Mouse (Mus musculus): Measurements from ENCODE around the gene Kcnip1. TPM values are rescaled to one million over a fixed set of nuclear protein-coding genes. Genes with fewer than 3 reads are reported as not detected.

The Kcnip1 gene
- polyA plus RNA-seq, 1 experiment from 2014 or later: 112 TPM

GRCm38 (mm10) chr11:33885981-33886380, 107.0 kb downstream of the Kcnip1 start:
- Histone ChIP-seq H3K27me3 (ENCODE audit: control insufficient read depth, insufficient read depth, low read depth, low read length) (no peaks in the 10 kb centered on the region), H3K9ac (ENCODE audit: low read depth, low read length) (no peak overlapping the region), H3K36me3 (ENCODE audit: control insufficient read depth, insufficient read depth, low read length) (no peaks in the 10 kb centered on the region), H3K4me3 (ENCODE audit: low read depth, low read length) (no peak overlapping the region), H3K4me2 (ENCODE audit: low read length) (no peak overlapping the region), H3K9me3 (replicated peaks; ENCODE audit: control insufficient read depth, low read length, poor library complexity, severe bottlenecking) (no peaks in the 10 kb centered on the region), H3K4me1 (ENCODE audit: control insufficient read depth, insufficient read depth, low read length) (no peaks in the 10 kb centered on the region), H3K27ac (ENCODE audit: low read length) (no peak overlapping the region)
- WGBS: 81% methylated on average over 4 of the region's 4 CpGs
- no peak for ATAC-seq

- H3K27me3 ChIP-seq (ENCODE audit: control insufficient read depth, insufficient read depth, low read depth, low read length): no peaks in the 10 kb centered on the region
- no peak overlapping the region for H3K4me3 ChIP-seq (ENCODE audit: low read depth, low read length)
- H3K9me3 ChIP-seq (replicated peaks; ENCODE audit: control insufficient read depth, low read length, poor library complexity, severe bottlenecking): no peaks in the 10 kb centered on the region
- H3K4me1 ChIP-seq (ENCODE audit: control insufficient read depth, insufficient read depth, low read length): no peaks in the 10 kb centered on the region
- H3K9ac ChIP-seq (ENCODE audit: low read depth, low read length): no peak overlapping the region
- WGBS: 88% methylated on average over 5 of the region's 5 CpGs
- no peak overlapping the region for H3K4me2 ChIP-seq (ENCODE audit: low read length)
- no peak for ATAC-seq
- no peak overlapping the region for H3K27ac ChIP-seq (ENCODE audit: low read length)
- H3K36me3 ChIP-seq (ENCODE audit: control insufficient read depth, insufficient read depth, low read length): no peaks in the 10 kb centered on the region
These were observed 110.1 kb downstream of the Kcnip1 start for GRCm38 (mm10) chr11:33882731-33883328.

- Histone ChIP-seq H3K4me2 (ENCODE audit: low read length) (no peak overlapping the region), H3K36me3 (ENCODE audit: control insufficient read depth, insufficient read depth, low read length) (no peaks in the 10 kb centered on the region), H3K4me3 (ENCODE audit: low read depth, low read length) (no peak overlapping the region), H3K27me3 (ENCODE audit: control insufficient read depth, insufficient read depth, low read depth, low read length) (no peaks in the 10 kb centered on the region), H3K27ac (ENCODE audit: low read length) (no peak overlapping the region), H3K9me3 (replicated peaks; ENCODE audit: control insufficient read depth, low read length, poor library complexity, severe bottlenecking) (no peaks in the 10 kb centered on the region), H3K4me1 (ENCODE audit: control insufficient read depth, insufficient read depth, low read length) (no peaks in the 10 kb centered on the region), H3K9ac (ENCODE audit: low read depth, low read length) (no peak overlapping the region)
- ATAC-seq: no peak
These were observed 118.0 kb downstream of the Kcnip1 start for GRCm38 (mm10) chr11:33874925-33875324.

DNA sequence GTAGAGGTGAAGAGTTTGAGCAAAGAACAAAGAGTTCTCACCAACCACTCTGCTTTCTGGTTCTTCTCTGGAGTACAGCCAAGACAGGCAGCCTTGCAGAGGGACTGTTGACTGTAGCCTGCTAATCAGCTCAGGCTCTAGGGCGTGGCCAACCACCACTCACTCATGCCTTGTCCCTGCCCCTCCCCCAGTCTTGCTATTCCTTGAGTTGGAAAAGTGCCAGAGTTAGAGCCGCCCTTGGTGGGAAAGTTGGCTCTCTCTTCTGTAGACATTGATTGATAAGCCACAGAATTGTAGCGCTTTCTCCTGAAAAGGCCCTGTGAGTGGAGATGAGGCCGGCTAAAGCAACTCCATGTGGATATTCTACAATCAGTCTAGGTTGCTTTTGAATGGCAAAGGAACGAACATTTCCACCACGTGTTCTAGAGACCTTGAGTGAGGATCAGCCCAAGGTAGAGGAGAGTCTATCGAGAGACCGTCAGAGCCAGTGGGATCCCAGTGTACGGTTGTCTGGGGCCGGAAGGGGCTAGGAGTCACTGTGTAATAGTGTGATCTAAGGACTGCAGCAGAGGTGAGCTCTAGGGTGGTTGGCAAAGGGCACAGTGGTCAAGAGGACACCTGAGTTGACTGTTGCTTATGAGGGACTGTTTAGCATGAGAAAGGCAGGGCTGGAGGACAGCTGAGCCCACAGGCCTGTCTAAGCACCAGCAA, 119.7 kb downstream of the Kcnip1 start:
- no peak for ATAC-seq
- WGBS: 77% methylated on average over 10 of the region's 10 CpGs
- Histone ChIP-seq H3K9me3 (replicated peaks; ENCODE audit: control insufficient read depth, low read length, poor library complexity, severe bottlenecking) (no peaks in the 10 kb centered on the region), H3K27me3 (ENCODE audit: control insufficient read depth, insufficient read depth, low read depth, low read length) (no peaks in the 10 kb centered on the region), H3K27ac (ENCODE audit: low read length) (no peak overlapping the region), H3K36me3 (ENCODE audit: control insufficient read depth, insufficient read depth, low read length) (no peaks in the 10 kb centered on the region), H3K4me2 (ENCODE audit: low read length) (no peak overlapping the region), H3K4me1 (ENCODE audit: control insufficient read depth, insufficient read depth, low read length) (no peaks in the 10 kb centered on the region), H3K4me3 (ENCODE audit: low read depth, low read length) (no peak overlapping the region), H3K9ac (ENCODE audit: low read depth, low read length) (no peak overlapping the region)

GRCm38 (mm10) chr11:33872716-33873048, 120.3 kb downstream of the Kcnip1 start:
- ATAC-seq: no peak
- WGBS: 76% methylated on average over 2 of the region's 2 CpGs

GRCm38 (mm10) chr11:33871998-33872715, 120.8 kb downstream of the Kcnip1 start:
- Histone ChIP-seq H3K27ac (ENCODE audit: low read length) (no peak overlapping the region), H3K9ac (ENCODE audit: low read depth, low read length) (no peak overlapping the region), H3K4me3 (ENCODE audit: low read depth, low read length) (no peak overlapping the region), H3K4me2 (ENCODE audit: low read length) (no peak overlapping the region), H3K36me3 (ENCODE audit: control insufficient read depth, insufficient read depth, low read length) (no peaks in the 10 kb centered on the region), H3K4me1 (ENCODE audit: control insufficient read depth, insufficient read depth, low read length) (no peaks in the 10 kb centered on the region), H3K27me3 (ENCODE audit: control insufficient read depth, insufficient read depth, low read depth, low read length) (no peaks in the 10 kb centered on the region), H3K9me3 (replicated peaks; ENCODE audit: control insufficient read depth, low read length, poor library complexity, severe bottlenecking) (no peaks in the 10 kb centered on the region)
- 62% methylated on average over 9 of the region's 9 CpGs for whole genome bisulfite sequencing
- ATAC-seq: no peak

More at GRCm38 (mm10) chr11:33872716-33873048, 120.3 kb downstream of the Kcnip1 start:
- H3K4me3 ChIP-seq (ENCODE audit: low read depth, low read length): no peak overlapping the region
- H3K4me1 ChIP-seq (ENCODE audit: control insufficient read depth, insufficient read depth, low read length): no peaks in the 10 kb centered on the region
- no peak overlapping the region for H3K4me2 ChIP-seq (ENCODE audit: low read length)
- H3K9ac ChIP-seq (ENCODE audit: low read depth, low read length): no peak overlapping the region
- no peaks in the 10 kb centered on the region for H3K36me3 ChIP-seq (ENCODE audit: control insufficient read depth, insufficient read depth, low read length)
- no peaks in the 10 kb centered on the region for H3K27me3 ChIP-seq (ENCODE audit: control insufficient read depth, insufficient read depth, low read depth, low read length)
- H3K27ac ChIP-seq (ENCODE audit: low read length): no peak overlapping the region
- no peaks in the 10 kb centered on the region for H3K9me3 ChIP-seq (replicated peaks; ENCODE audit: control insufficient read depth, low read length, poor library complexity, severe bottlenecking)

DNA sequence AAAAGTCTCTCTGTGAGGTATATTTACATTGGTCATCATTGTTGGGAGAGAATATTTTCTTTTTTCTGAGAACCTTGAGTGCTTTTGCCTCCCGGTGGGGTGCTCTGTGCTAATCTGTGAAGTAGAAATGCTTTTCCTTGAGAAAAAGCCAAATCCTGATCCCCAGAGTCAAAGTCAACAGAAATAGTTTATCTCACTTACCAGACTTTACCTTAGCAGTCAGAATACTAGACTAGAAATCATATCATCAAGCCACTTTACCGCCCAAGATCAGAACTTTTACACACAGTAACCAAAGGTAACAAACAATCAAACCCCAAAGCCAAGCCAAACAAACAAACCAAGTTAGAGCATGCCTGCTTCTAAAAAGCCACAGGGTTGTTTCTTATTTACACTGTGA, 122.7 kb downstream of the Kcnip1 start:
- H3K4me1 ChIP-seq (ENCODE audit: control insufficient read depth, insufficient read depth, low read length): 0 out of 2 replicates have a peak, but pooled peaks cover 2% of the 10 kb centered on the region
- no peaks in the 10 kb centered on the region for H3K36me3 ChIP-seq (ENCODE audit: control insufficient read depth, insufficient read depth, low read length)
- no peak overlapping the region for H3K4me2 ChIP-seq (ENCODE audit: low read length)
- H3K9me3 ChIP-seq (replicated peaks; ENCODE audit: control insufficient read depth, low read length, poor library complexity, severe bottlenecking): no peaks in the 10 kb centered on the region
- no peak overlapping the region for H3K9ac ChIP-seq (ENCODE audit: low read depth, low read length)
- no peak for ATAC-seq
- whole genome bisulfite sequencing: 93% methylated on average over 2 of the region's 2 CpGs
- H3K4me3 ChIP-seq (ENCODE audit: low read depth, low read length): no peak overlapping the region
- no peak overlapping the region for H3K27ac ChIP-seq (ENCODE audit: low read length)
- H3K27me3 ChIP-seq (ENCODE audit: control insufficient read depth, insufficient read depth, low read depth, low read length): no peaks in the 10 kb centered on the region

DNA sequence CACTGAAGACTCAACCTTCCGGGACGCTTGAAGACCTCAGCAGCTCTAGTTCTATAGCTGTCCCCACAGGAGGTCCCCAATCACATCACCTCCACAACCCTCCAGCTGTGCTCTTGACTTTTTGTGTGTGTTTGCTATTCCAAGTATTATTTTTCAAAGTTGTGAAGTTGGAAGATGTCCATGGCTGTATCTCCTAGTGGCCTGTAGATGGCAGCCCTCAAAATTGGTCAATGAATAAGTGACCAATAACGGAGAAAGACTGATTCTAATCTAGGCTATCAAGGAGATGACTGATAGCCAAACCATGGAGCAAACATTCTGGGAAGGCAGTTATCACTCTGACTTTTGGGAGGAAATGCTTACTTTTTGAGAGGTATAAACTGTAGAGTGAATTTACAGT, 123.4 kb downstream of the Kcnip1 start:
- no peaks in the 10 kb centered on the region for H3K27me3 ChIP-seq (ENCODE audit: control insufficient read depth, insufficient read depth, low read depth, low read length)
- H3K9me3 ChIP-seq (replicated peaks; ENCODE audit: control insufficient read depth, low read length, poor library complexity, severe bottlenecking): no peaks in the 10 kb centered on the region
- 54% methylated on average over 3 of the region's 3 CpGs for WGBS
- ATAC-seq: no peak
- H3K4me3 ChIP-seq (ENCODE audit: low read depth, low read length): no peak overlapping the region
- H3K4me2 ChIP-seq (ENCODE audit: low read length): no peak overlapping the region
- 0 out of 2 replicates have a peak, but pooled peaks cover 2% of the 10 kb centered on the region for H3K4me1 ChIP-seq (ENCODE audit: control insufficient read depth, insufficient read depth, low read length)
- H3K36me3 ChIP-seq (ENCODE audit: control insufficient read depth, insufficient read depth, low read length): no peaks in the 10 kb centered on the region
- no peak overlapping the region for H3K27ac ChIP-seq (ENCODE audit: low read length)
- H3K9ac ChIP-seq (ENCODE audit: low read depth, low read length): no peak overlapping the region

- H3K27me3 ChIP-seq (ENCODE audit: control insufficient read depth, insufficient read depth, low read depth, low read length): no peaks in the 10 kb centered on the region
- 45% methylated on average over 6 of the region's 6 CpGs for WGBS
- H3K9me3 ChIP-seq (replicated peaks; ENCODE audit: control insufficient read depth, low read length, poor library complexity, severe bottlenecking): no peaks in the 10 kb centered on the region
- H3K9ac ChIP-seq (ENCODE audit: low read depth, low read length): no peak overlapping the region
- no peaks in the 10 kb centered on the region for H3K36me3 ChIP-seq (ENCODE audit: control insufficient read depth, insufficient read depth, low read length)
- H3K4me3 ChIP-seq (ENCODE audit: low read depth, low read length): no peak overlapping the region
- H3K4me2 ChIP-seq (ENCODE audit: low read length): no peak overlapping the region
- no peak overlapping the region for H3K27ac ChIP-seq (ENCODE audit: low read length)
- ATAC-seq: no peak
- H3K4me1 ChIP-seq (ENCODE audit: control insufficient read depth, insufficient read depth, low read length): 0 out of 2 replicates have a peak, but pooled peaks cover 2% of the 10 kb centered on the region
These were observed 126.2 kb downstream of the Kcnip1 start for GRCm38 (mm10) chr11:33866775-33867174.
